Mouse (Mus musculus) brown adipose tissue, adult 24 weeks (tissue): ENCODE results near the gene Gm10959. TPM values are rescaled to one million over a fixed set of nuclear protein-coding genes. Genes with fewer than 3 reads are reported as not detected.

Source experiments
- H3K27ac ChIP-seq: fragments of 200-500 bp; replicated peaks from 2 replicates; pipeline ENCODE4 v1.5.1; 2012; ENCODE audit warnings: low read depth, mild to moderate bottlenecking, low read length
- H3K4me1 ChIP-seq: fragments of 200-500 bp; 2 replicates; pipeline ENCODE4 v1.6.1; 2012; ENCODE audit warnings: low read length, mixed read lengths; ENCODE audit not compliant: control insufficient read depth, insufficient read depth, insufficient read length
- H3K4me3 ChIP-seq: fragments of 200-500 bp; 2 replicates; pipeline ENCODE4 v1.5.1; 2012; ENCODE audit warnings: low read depth, mild to moderate bottlenecking, low read length, moderate library complexity; ENCODE audit not compliant: insufficient read depth
- polyA plus RNA-seq: library from polyadenylated mRNA; stranded (reverse); fragments of >200 nt; gene quantifications from 2 replicates; pipeline ENCODE4 v1.2.4, GENCODE M21; 2012; ENCODE audit not compliant: missing spikeins, insufficient read depth, insufficient read length

Gene Gm10959
- polyA plus RNA-seq, 1 experiment, result not detected

DNA sequence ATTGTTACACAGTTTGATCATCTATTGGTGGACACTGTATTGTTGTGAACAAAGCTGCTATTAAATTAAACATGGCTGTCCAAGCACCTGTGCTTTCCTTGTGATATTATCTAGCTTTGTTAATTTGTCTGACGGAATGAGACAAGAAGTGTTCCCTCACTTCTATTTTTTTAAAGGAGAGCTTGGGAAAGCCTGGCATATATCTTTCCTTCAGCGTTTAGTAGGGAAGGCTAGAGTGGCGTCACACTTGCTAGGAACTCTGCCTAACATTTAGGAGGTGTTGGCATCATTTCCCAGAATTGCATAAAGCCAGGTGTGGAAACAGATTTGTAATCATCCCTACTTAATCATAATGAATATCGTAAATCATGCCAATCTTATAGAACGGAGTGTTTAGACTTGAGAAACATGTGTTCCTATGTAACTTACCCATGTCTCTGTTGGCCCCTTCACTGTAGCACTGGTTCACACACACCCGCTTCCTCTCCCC lies 2.9 kb downstream of the Gm10959 start:
- Histone ChIP-seq H3K4me3 (no peak overlapping the region), H3K4me1 (peaks cover 3% of the 10 kb centered on the region; the same call in 1 of the 2 replicates), H3K27ac (no peak overlapping the region)

GRCm38 (mm10) chr3:122915493-122915892 lies 3.7 kb downstream of the Gm10959 start:
- Histone ChIP-seq H3K4me3 (no peak overlapping the region), H3K4me1 (no peaks in the 10 kb centered on the region), H3K27ac (no peak overlapping the region)

DNA sequence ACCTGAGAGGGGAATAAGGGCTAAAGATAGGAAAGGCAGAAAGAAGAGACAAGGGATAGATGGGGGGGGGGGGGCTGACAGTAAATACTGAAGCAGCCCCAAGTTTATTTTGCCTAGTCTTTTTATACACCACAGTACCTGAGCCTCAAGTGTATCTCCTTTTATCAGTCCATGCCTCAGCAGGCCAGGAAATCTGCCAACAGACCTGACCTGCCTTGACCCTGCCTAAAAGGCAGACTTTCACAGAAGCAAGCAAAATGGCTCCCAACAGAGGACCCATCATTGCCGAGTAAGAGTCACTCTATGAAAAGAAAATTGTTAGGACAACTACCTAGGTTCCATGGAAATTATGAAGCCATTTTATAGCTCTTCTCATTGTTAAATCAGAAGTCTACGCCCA lies 11.3 kb downstream of the Gm10959 start:
- Histone ChIP-seq H3K4me1 (no peaks in the 10 kb centered on the region), H3K27ac (no peak overlapping the region), H3K4me3 (no peak overlapping the region)

DNA sequence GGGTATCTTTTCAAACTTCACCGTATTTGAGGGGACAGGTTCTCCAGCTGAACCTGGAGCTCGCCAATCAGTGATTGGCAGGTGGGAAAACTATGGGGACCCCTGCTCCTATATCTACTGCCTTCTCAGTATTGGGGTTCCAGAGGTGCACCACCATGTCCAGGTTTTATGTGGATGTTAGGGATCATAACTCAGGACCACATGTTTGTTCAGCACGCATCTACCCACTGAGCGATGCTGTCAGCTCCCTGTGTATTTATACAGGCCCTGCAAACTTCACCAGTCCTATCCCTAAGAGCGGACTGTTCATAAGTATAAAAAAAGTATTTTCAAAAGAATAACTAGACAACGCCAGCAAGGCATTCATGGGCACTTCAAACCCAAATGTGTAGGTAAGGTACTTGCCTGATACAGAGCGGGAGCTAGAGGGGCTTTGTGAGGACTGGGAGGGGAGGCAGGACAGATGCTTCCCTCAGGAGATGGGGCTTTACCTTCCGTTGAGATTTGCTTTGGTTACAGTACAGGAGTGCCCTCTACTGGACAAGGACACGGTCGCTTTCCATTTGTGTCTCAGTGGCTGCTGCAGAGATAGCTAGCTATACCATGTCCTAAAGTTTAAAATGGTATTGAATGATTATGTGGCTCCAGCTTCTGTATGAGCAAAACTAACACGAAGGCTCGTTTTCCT lies 15.3 kb downstream of the Gm10959 start:
- Histone ChIP-seq H3K4me3 (no peak overlapping the region), H3K4me1 (no peaks in the 10 kb centered on the region), H3K27ac (no peak overlapping the region)

GRCm38 (mm10) chr3:122898254-122898653 lies 20.9 kb downstream of the Gm10959 start:
- no peaks in the 10 kb centered on the region for H3K4me1 ChIP-seq
- H3K27ac ChIP-seq, result no peak overlapping the region
- no peak overlapping the region for H3K4me3 ChIP-seq

DNA sequence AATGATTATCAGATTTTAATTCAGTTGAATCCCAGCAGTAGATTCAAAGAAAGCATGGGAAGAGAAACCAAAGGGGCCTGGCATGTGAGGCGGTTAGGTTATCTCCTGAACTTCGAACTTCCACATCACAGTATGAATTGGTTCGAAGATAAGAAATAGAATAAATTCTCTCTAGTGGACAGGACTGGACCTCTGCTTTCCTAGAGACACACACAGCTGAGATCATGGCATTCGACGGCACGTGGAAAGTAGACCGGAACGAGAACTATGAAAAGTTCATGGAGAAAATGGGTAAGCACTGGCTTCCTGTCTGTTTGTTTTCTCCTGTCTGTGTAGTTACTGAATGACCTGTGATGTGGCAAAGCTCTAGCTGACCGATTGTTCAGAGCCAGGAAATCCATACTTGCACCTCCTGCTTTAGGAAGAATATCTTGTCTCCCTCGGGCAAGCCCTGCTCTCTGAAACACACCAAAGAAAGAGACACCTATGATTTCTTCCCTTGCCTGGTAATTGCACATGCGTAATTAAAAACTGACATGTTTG lies 23.9 kb downstream of the Gm10959 start:
- Histone ChIP-seq H3K27ac (no peak overlapping the region), H3K4me1 (no peaks in the 10 kb centered on the region), H3K4me3 (no peak overlapping the region)

DNA sequence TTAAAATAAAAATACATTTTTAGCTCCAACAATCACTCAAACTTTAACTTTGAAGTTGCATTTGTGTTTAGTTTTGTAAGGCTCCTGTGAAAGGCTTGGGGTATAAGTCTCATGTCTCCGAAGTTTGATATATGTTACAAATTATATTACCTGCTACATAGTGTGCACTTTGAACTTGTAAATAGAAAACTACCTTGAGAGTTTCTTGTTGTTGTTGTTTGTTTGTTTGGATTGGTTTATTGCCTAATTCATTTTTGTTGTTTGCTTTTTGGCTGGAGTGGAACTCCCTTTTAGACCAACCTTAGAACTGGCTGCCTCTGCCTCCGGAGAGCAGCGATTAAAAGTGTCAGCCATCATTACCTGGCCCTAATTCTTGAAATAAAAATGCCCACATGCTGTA lies 24.4 kb downstream of the Gm10959 start, which contains the start of gene Fabp2:
Gene Fabp2 (plus strand): TSS at position 301 of the 400 bp plus-strand sequence.
- Histone ChIP-seq H3K4me3 (no peak within 1 kb of the TSS), H3K4me1 (no peaks in the 10 kb centered on the region), H3K27ac (no peak within 1 kb of the TSS)

DNA sequence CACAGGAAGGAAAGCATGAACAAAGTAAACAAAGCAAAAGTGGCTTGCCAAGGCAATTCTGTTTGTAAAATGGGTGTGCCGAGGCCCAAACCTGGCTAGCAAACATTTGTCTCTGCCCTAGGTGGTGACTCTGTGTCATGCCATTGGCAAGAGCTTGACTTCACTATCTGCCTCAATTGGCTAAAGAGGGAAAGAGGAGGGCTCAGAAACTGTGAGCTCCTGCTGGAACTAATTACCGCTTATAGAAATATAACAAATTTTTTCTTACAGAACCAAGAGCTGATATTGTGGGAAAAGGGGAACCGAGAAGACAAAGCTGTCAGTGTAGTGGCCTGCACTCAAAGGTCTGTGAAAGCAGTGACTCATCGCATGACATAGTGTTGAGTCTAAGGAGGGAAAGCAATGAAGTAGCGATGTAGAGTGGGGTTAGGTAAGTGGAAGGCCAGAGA lies 30.8 kb downstream of the Gm10959 start:
- Histone ChIP-seq H3K4me3 (no peak overlapping the region), H3K27ac (no peak overlapping the region), H3K4me1 (no peaks in the 10 kb centered on the region)

GRCm38 (mm10) chr3:122887505-122888301 lies 31.5 kb downstream of the Gm10959 start:
- no peaks in the 10 kb centered on the region for H3K4me1 ChIP-seq
- no peak overlapping the region for H3K4me3 ChIP-seq
- H3K27ac ChIP-seq, result no peak overlapping the region

DNA sequence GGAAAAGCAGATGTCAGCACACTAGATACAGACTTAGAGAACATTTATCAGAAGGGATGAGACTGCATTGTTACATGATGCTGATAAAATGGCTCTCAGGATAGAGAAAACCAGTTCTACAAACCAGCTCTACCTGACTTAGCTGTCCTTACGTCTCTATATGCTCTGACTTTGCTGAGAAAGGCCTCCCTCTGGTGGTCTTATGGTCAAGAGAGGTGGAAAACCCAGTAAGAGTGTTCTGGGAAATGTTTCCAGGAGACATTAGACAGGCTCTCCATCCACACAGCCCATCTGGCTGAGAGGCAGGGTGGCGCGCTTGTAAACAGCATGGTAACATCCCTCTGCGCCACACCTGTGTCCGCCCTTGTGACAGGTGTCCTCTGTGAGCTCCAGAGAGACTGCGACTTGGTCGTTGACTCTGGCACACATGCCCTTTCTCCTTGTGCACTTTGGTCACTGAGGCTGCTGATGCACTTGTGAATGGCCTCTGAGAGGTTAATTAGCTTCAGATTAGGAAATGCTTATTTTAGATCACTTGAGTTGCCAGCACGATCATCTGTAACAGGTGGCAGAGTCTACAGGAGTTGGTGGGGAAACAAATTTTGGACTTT lies 40.4 kb downstream of the Gm10959 start:
- Histone ChIP-seq H3K4me1 (no peaks in the 10 kb centered on the region), H3K4me3 (no peak overlapping the region), H3K27ac (no peak overlapping the region)

DNA sequence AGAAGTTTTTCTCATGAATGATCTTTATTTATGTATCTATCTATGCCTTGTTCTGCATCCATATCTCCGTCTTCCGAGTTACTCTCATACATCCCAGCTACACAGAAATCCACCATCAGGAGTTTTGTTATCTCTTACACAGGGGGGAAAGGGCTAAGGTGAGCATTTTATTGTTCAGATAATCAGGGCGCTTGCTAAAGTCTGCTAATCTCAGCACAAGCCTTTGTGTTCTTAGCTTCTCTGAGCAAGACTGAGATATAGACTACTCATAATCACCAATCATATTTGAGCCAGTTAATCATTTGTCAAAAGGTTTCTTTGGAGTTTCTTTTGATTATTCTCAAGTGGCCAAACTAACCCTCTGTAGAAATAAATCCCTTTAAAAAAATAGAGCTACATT lies 41.6 kb downstream of the Gm10959 start:
- Histone ChIP-seq H3K4me3 (no peak overlapping the region), H3K4me1 (no peaks in the 10 kb centered on the region), H3K27ac (no peak overlapping the region)

- Histone ChIP-seq H3K4me1 (no peaks in the 10 kb centered on the region), H3K4me3 (no peak overlapping the region), H3K27ac (no peak overlapping the region)
Observed at GRCm38 (mm10) chr3:122876870-122877269, 42.3 kb downstream of the Gm10959 start.

GRCm38 (mm10) chr3:122871596-122871995 lies 47.6 kb downstream of the Gm10959 start:
- H3K4me3 ChIP-seq, result no peak overlapping the region
- H3K4me1 ChIP-seq, result no peaks in the 10 kb centered on the region
- H3K27ac ChIP-seq, result no peak overlapping the region

GRCm38 (mm10) chr3:122868270-122868669 lies 50.9 kb downstream of the Gm10959 start:
- no peak overlapping the region for H3K27ac ChIP-seq
- H3K4me3 ChIP-seq, result no peak overlapping the region
- H3K4me1 ChIP-seq, result no peaks in the 10 kb centered on the region; the same call in 1 of the 2 replicates

- Histone ChIP-seq H3K4me3 (no peak overlapping the region), H3K27ac (no peak overlapping the region), H3K4me1 (no peaks in the 10 kb centered on the region; the same call in 1 of the 2 replicates)
Observed at GRCm38 (mm10) chr3:122865092-122865491, 54.1 kb downstream of the Gm10959 start.
